Mouse (Mus musculus) cerebellum, adult 11-12 months (tissue): ENCODE results near the gene Gm45521.
A peak's percentile ranks its signal among the peaks of the same experiment; 100 is the strongest.
"Not testable (repeated sequence)": the region's sequence is repeated elsewhere in the genome, so short reads cannot be mapped to it uniquely, and the experiment has no call there.

Source experiments
- DNase-seq: peaks from one replicate; pipeline ENCODE4 v3.0.0; 2022

Gm45521 gene

DNA sequence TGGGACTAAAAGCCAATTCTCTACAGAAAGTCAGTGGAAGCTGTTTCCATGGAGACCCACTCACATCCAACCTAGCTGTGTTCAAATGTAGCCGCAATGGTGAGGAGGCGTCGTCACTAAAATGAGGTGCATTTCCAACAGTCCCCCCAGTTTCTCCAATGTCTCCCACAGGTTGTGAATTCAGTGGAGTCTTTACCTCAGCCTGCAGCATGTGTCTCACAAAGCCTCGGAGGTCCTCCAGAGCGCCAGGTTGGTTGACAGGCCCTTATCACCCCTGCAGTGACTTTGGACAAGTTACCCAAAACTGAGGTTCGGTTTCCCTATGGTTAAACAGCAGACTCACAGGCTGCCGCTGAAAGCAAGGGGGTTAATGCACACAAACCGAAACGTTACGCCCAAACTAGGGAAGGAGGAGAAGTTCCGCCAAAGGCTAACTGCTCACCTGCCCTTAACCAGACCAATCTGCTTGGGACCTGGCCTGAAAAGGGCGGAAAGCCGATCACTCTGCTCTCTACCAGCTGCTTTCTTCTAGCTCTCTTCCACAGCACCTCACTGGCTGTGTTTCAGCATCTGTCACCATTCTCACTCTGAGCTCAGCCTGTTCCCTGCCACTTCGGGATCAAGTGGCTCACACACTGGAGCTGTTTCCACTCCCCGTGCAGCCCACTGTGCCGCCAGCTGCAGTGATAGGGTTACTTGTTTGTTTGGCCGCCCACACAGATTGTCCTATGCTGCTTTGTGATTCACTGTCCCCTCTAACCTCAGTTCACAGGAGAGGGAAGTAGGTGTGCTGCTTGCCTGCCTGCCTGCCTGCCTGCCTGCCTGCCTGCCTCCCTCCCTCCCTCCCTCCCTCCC is 44.0 kb downstream of the Gm45521 start:
- peak; percentile 22 for DNase-seq

DNA sequence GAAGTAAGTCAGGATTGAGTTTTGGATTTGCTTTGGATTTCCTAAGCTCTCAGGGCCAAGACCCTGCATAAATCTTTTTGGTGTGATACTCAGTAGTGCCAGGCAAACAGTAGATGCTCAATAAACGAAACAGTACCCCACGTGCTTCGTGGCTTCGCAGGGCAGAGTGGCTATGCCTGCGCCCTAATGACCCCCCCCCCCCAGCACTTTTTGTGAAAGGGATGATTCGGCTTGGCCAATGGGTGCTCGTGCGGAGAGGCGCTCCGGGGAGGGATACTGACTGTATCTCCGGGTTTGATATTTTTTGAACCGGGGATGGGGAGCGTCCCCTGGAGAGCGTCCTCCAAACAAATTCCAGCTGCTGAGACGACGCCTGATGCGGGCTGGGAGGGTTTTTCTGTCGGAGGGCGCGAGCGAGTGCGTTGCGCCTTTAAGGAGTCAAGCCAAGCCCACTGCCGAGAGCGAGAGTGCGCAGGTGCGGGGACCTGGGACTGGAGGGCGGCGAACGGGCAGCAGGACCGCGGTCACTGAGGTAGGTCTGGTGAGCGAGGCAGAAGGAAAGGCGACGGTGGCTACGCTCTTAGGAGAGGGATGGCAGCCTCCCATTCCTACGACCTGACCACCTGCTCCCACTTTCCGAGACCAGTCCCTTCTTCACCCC is 45.5 kb downstream of the Gm45521 start, which contains the start of gene Abhd6:
Abhd6 (plus strand) TSS at position 471 of the 661 bp plus-strand sequence.
- DNase-seq = peak; percentile 90

DNA sequence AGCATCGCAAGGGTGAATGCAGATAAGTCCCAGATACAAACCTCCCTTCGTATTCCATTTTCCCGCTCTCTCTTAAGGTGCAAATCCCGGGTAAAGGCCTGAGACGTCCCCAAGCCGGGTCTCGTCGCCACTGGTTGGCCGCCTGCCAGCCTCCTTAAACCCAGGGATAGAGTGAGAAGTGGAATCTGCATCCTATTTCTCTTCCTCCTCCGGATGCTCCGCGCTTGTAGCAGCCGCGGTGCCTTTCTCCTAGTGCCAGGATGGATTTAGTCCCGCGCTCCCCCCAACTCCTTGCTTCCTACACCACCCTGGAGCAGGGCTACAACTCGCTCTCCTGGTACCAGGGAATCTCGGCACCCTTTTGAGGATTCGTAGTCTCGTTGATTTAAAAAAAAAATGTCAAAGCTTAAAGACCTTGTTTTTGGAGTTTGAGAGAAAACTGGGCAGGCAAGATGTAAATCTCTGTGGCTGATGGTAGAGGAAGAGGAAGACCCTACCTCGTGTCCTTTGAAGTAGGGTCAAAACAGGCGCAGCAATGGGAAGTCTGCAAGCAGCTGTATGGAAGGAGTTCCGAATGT is 46.1 kb downstream of the Gm45521 start:
- peak; percentile 76 for DNase-seq

DNA sequence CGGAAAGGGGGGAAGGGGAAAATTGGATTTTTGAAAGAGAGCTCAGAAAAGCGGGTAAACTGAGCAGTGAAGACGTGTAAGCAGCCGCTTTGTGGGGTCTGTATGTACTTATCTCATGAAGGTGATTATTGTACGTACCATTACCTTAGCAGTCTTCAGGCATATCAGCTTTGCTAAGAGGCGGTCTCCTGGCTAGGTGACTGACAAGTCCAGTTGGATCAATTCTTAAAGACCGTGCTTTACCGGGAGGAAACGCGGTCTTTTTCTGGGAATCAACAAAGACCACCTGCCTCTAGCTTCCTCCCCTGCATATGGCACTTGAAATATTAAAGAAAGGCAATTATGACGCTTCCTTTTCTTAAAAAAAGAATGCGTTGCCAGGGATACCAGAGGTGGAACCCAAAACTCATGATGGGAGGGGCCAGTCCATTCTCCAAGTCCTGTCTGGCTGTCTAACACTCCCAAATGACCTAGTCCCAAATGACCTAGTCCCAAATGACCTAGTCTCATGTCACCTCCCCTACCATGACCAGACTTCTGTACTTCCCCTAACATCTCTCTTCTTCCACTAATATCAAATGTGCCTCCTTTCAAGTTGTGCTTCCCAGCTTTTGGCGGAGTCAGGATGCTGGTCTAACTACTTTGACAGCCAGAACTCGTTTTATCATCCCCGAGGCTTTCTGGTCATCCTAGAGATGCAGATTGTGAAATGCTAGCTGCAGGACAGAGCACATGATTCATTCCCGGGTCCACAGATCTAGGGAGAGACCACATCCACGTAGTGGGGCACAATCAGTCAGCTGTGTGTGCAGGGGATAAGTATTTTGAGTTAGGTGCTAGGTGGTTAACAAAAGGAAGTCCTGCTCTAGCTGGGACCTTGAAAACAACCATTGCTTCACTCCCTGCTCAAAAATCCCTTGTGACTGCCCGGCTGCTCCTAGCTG is 46.9 kb downstream of the Gm45521 start:
- no peak for DNase-seq

DNA sequence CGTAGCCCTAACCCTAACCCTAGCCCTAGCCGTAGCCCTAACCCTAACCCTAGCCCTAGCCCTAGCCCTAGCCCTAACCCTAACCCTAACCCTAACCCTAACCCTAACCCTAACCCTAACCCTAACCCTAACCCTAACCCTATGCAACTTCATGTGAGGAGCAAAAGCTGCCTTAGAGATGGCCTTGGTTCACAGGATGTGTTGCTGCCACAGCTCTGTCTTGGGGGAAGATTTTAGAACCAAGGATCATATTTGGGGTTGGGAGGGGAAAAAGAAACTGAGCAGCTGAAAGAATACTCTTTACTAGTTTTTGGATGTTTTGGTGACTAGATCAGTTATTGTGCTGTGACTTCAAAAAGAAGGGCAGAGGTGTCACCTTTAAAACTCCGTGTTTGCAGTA is 49.0 kb downstream of the Gm45521 start:
- DNase-seq = not testable (repeated sequence)

DNA sequence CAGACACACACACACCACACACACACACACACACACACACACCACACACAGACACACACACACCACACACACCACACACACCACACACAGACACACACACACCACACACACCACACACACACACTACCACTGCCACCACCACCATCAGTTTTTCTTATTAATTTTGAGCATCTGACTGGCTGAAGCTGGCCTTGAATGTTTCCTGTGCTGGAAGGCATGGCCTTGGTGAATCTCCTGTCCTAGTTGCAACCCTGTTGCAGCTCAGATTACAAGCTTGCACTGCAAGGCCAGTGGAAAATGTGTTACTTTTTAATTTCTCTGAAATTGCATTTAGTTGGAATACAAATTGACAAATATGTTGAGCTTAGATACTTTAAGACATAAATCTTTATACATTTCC is 50.0 kb downstream of the Gm45521 start:
- DNase-seq = no peak

DNA sequence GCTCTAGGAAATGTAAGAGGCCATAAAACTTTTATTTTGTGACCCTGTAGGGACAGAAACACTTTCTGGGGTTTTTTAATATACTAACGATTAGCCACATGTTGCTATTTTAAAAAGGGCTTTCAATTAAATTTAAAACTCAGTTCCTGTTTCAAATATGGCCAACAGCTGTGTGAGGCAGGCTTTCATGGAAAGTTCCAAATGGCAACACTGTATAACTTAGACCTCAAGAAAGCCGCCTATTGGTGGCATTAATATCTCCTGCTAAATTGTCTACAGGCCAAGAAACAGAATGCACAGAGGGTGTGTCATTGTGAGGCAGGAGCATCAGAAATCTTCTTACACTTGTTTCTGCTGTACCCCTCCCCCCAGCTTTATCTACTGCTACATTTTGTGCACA is 50.4 kb downstream of the Gm45521 start:
- DNase-seq = no peak

DNA sequence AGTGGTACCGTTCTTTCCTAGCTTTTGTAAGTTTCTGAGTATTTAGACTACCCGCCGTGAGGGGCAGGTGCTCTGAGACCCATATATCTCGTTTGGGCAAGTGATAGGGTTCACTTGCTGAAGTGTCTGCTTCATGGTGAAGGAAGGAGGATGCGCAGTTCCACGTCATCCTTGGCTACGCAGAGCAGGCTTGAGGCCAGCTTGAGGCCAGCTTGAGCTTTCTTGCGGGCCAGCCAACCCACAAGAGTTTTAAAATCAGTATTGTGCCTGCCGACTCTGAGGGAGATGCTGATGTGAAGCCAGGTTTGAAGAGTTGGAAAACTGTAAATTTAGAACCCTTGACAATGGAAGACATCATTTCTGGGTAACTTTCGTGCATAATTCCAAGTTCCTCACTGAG is 50.8 kb downstream of the Gm45521 start:
- peak; percentile 38 for DNase-seq
